Comparison of ENCODE assay signal across 21 mouse cellular contexts in genomic region chr17:8923727-8924126, GRCm38 (mm10).
A peak's percentile ranks its signal among the peaks of the same experiment; 100 is the strongest.
DNase-seq lines count a peak whose midpoint lies in the region; ATAC-seq and TF ChIP-seq lines count a peak whose summit lies in the region.
"Had no signal": no experiment of that assay in that cellular context is flagged by ENCODE, and none has a peak within 500 bp of the region (broad histone marks: within the 10 kb centered on the region; RNA-seq: fewer than 3 reads in every experiment).

No protein-coding gene starts in this region.

- TF ChIP-seq CTCF in midbrain, postnatal 0 days (IDR thresholded peaks at IDR 0.05) = no peak
- no peak for TF ChIP-seq CTCF in thymus, adult 2 months (IDR thresholded peaks at IDR 0.05; ENCODE audit: borderline replicate concordance, control insufficient read depth, extremely low read depth, insufficient read depth, low read length, poor library complexity)

- WGBS in midbrain, embryonic 11.5 days = 72% methylated on average over 8 of the region's 8 CpGs
- WGBS in midbrain, postnatal 0 days = 76% methylated on average over 8 of the region's 8 CpGs
- WGBS in thymus, adult 2 months = 48% methylated on average over 8 of the region's 8 CpGs

- no peak for ATAC-seq in midbrain, embryonic 11.5 days (ENCODE audit: low FRiP score)
- no peak for ATAC-seq in midbrain, postnatal 0 days (ENCODE audit: low FRiP score)
- ATAC-seq: activated CD4-positive, CD25-positive, alpha-beta regulatory T cell, adult 4 months; Patski had no signal

- H3K4me2 ChIP-seq in midbrain, embryonic 11.5 days = no peak overlapping the region
- H3K4me2 ChIP-seq in midbrain, postnatal 0 days (ENCODE audit: low read depth, low read length, poor library complexity, severe bottlenecking) = no peak overlapping the region
- H3K4me2 ChIP-seq: embryonic facial prominence, embryonic 13.5 days; forebrain, embryonic 12.5 days; hindbrain, embryonic 13.5 days had no signal

- no peaks in the 10 kb centered on the region for H3K4me1 ChIP-seq in midbrain, embryonic 11.5 days (ENCODE audit: control insufficient read depth, insufficient read depth, low read length)
- no peaks in the 10 kb centered on the region for H3K4me1 ChIP-seq in midbrain, postnatal 0 days (ENCODE audit: insufficient read depth, low read length)
- peaks cover 31% of the 10 kb centered on the region for H3K4me1 ChIP-seq in thymus, adult 2 months (replicated peaks; ENCODE audit: control insufficient read depth, insufficient read depth, low read length)

- H3K27ac ChIP-seq in midbrain, embryonic 11.5 days (ENCODE audit: low read depth, low read length) = no peak overlapping the region
- no peak overlapping the region for H3K27ac ChIP-seq in midbrain, postnatal 0 days (ENCODE audit: low read depth, low read length)
- peak overlapping the region; percentile 68 for H3K27ac ChIP-seq in thymus, adult 2 months (ENCODE audit: control insufficient read depth, insufficient read depth, low read length)
- H3K27ac ChIP-seq: embryonic facial prominence, embryonic 13.5 days; forebrain, embryonic 12.5 days; gastrocnemius, adult 2 months; heart, embryonic 10.5 days; hindbrain, embryonic 13.5 days had no signal

- DNase-seq in midbrain, embryonic 11.5 days (ENCODE audit: low spot score, missing footprints) = peak; percentile 41
- no peak for DNase-seq in midbrain, postnatal 0 days (ENCODE audit: low spot score)
- peak; percentile 53 for DNase-seq in thymus, adult 2 months
- peak; percentile 74 for DNase-seq in thymus, postnatal 14 days
- DNase-seq in layer of hippocampus, postnatal 10 days (ENCODE audit: low spot score in 2 of 2) = no peak
- no peak for DNase-seq in adrenal gland, adult (ENCODE audit: inconsistent age in 2 of 2, low spot score in 1 of 2)
- DNase-seq: adrenal gland, adult 2 months; adrenal gland, postnatal 25 days; cerebellum, adult 18-20 months; cerebellum, adult 9-11 months; cerebellum, postnatal 36 days; gastrocnemius, adult 2 months; gastrocnemius, postnatal 36 days; heart, adult 11 months; heart, postnatal 14 days had no signal

- no peak overlapping the region for H3K4me3 ChIP-seq in midbrain, embryonic 11.5 days (ENCODE audit: low read depth, low read length)
- no peak overlapping the region for H3K4me3 ChIP-seq in midbrain, postnatal 0 days (ENCODE audit: low read depth, low read length)
- H3K4me3 ChIP-seq in thymus, adult 2 months (ENCODE audit: control insufficient read depth, insufficient read depth, low read length) = no peak overlapping the region
- H3K4me3 ChIP-seq: embryonic facial prominence, embryonic 13.5 days; forebrain, embryonic 12.5 days; gastrocnemius, adult 2 months; heart, embryonic 10.5 days; hindbrain, embryonic 13.5 days had no signal

- no peaks in the 10 kb centered on the region for H3K27me3 ChIP-seq in midbrain, embryonic 11.5 days (ENCODE audit: control insufficient read depth, insufficient read depth, low read length)
- no peaks in the 10 kb centered on the region for H3K27me3 ChIP-seq in midbrain, postnatal 0 days (ENCODE audit: insufficient read depth, low read length)
- H3K27me3 ChIP-seq in thymus, adult 2 months (ENCODE audit: control insufficient read depth, insufficient read depth, low read length) = no peaks in the 10 kb centered on the region
- H3K27me3 ChIP-seq: forebrain, embryonic 12.5 days; hindbrain, embryonic 13.5 days had no signal

- H3K36me3 ChIP-seq in midbrain, embryonic 11.5 days (ENCODE audit: control insufficient read depth, insufficient read depth, low read length) = no peaks in the 10 kb centered on the region
- H3K36me3 ChIP-seq in midbrain, postnatal 0 days (ENCODE audit: insufficient read depth, low read length) = no peaks in the 10 kb centered on the region
- H3K36me3 ChIP-seq in thymus, adult 2 months (ENCODE audit: control insufficient read depth, insufficient read depth, low read length) = no peaks in the 10 kb centered on the region
- H3K36me3 ChIP-seq: embryonic facial prominence, embryonic 13.5 days; forebrain, embryonic 12.5 days; heart, embryonic 10.5 days; hindbrain, embryonic 13.5 days had no signal

- no peaks in the 10 kb centered on the region for H3K9me3 ChIP-seq in midbrain, embryonic 11.5 days (ENCODE audit: control insufficient read depth, low read length)
- H3K9me3 ChIP-seq in midbrain, postnatal 0 days (ENCODE audit: low read length) = no peaks in the 10 kb centered on the region
- H3K9me3 ChIP-seq: embryonic facial prominence, embryonic 13.5 days; forebrain, embryonic 12.5 days; heart, embryonic 10.5 days; hindbrain, embryonic 13.5 days had no signal

- no peak for TF ChIP-seq POLR2A in thymus, adult 2 months (IDR thresholded peaks at IDR 0.05; ENCODE audit: control insufficient read depth, extremely low read depth, insufficient read depth, low read length, poor library complexity)

- H3K9ac ChIP-seq in midbrain, embryonic 11.5 days (ENCODE audit: low read length) = no peak overlapping the region
- H3K9ac ChIP-seq in midbrain, postnatal 0 days (replicated peaks; ENCODE audit: low read length, poor library complexity, severe bottlenecking) = no peak overlapping the region
- H3K9ac ChIP-seq: embryonic facial prominence, embryonic 13.5 days; forebrain, embryonic 12.5 days; hindbrain, embryonic 13.5 days had no signal

Comparison
In these comparisons a context has a peak if more than half of its experiments do, and no peak if none do; other contexts are left out.
1. DNase-seq: peak in midbrain, embryonic 11.5 days (single experiment), thymus, adult 2 months (single experiment) and thymus, postnatal 14 days (single experiment); none in midbrain, postnatal 0 days (single experiment), layer of hippocampus, postnatal 10 days (0 of 2) and adrenal gland, adult (0 of 2).